Mouse (Mus musculus) neural tube, embryonic 14.5 days (tissue): ENCODE results near the gene Vmn2r22. TPM values are rescaled to one million over a fixed set of nuclear protein-coding genes. Genes with fewer than 3 reads are reported as not detected.
"Not testable (repeated sequence)": the region's sequence is repeated elsewhere in the genome, so short reads cannot be mapped to it uniquely, and the experiment has no call there.

Experiments
- ATAC-seq: fragments of 200-750 bp; cut with Nextera tagmentation; 2 replicates; pipeline ENCODE4 v1.8.0; 2017; ENCODE audit warnings: low read depth, mild to moderate bottlenecking, moderate TSS enrichment, moderate library complexity
- H3K27ac ChIP-seq: fragments of 300-500 bp; sonication (generic); 2 replicates; pipeline ENCODE4 v1.5.1; 2014; ENCODE audit warnings: low read depth, mild to moderate bottlenecking, control low read depth, low read length, moderate library complexity, mixed read lengths
- H3K27me3 ChIP-seq: fragments of 300-500 bp; sonication (generic); 2 replicates; pipeline ENCODE4 v1.6.1; 2014; ENCODE audit warnings: low read length; ENCODE audit not compliant: control insufficient read depth, insufficient read depth
- H3K36me3 ChIP-seq: fragments of 300-500 bp; sonication (generic); 2 replicates; pipeline ENCODE4 v1.6.1; 2014; ENCODE audit warnings: low read length, mixed read lengths; ENCODE audit not compliant: control insufficient read depth, insufficient read depth
- H3K4me1 ChIP-seq: fragments of 300-500 bp; sonication (generic); 2 replicates; pipeline ENCODE4 v1.6.1; 2014; ENCODE audit warnings: low read length; ENCODE audit not compliant: control insufficient read depth, insufficient read depth
- H3K4me2 ChIP-seq: fragments of 300-500 bp; sonication (generic); 2 replicates; pipeline ENCODE4 v1.6.1; 2014; ENCODE audit warnings: mild to moderate bottlenecking, low read depth, low read length, control low read depth
- H3K4me3 ChIP-seq: fragments of 300-500 bp; sonication (generic); 2 replicates; pipeline ENCODE4 v1.5.1; 2014; ENCODE audit warnings: low read depth, low read length, control low read depth, mixed read lengths
- H3K9ac ChIP-seq: fragments of 300-500 bp; sonication (generic); replicated peaks from 2 replicates; pipeline ENCODE4 v1.6.1; 2014; ENCODE audit warnings: low read depth, mild to moderate bottlenecking, control low read depth, low read length, mixed read lengths
- H3K9me3 ChIP-seq: fragments of 300-500 bp; sonication (generic); 2 replicates; pipeline ENCODE4 v1.6.1; 2016; ENCODE audit warnings: low read length; ENCODE audit not compliant: control insufficient read depth
- WGBS: fragments of 180-500 bp; shearing (Covaris S2); extraction: QIAGEN DNeasy Blood & Tissue Kit; methylation state at CpG from one replicate; pipeline ENCODE4 v1.1.7; 2014; 5-methylcytosine and 5-hydroxymethylcytosine counted together
- polyA plus RNA-seq: library from polyadenylated mRNA; unstranded; fragments of >200 nt; fragmentation: Nextera tagmentation; extraction: Ambion mirVana; gene quantifications from 2 replicates; pipeline ENCODE4 v1.2.1, GENCODE M21; 2014

Gene Vmn2r22
- polyA plus RNA-seq, 1 experiment from 2014 or later, result not detected

- not testable (repeated sequence) for H3K4me3 ChIP-seq, H3K4me2 ChIP-seq, H3K9me3 ChIP-seq, H3K27ac ChIP-seq, H3K4me1 ChIP-seq, H3K9ac ChIP-seq, ATAC-seq, H3K36me3 ChIP-seq, H3K27me3 ChIP-seq
- no CpG with 5 or more reads among the region's 2 CpGs for WGBS
Observed at GRCm38 (mm10) chr6:123574698-123575097, 75.8 kb downstream of the Vmn2r22 start.

Other genes with a start within 250 kb of the Vmn2r22 start
- gene Vmn2r20, start 232.6 kb downstream of the Vmn2r22 start, polyA plus RNA-seq, result not detected in 2 replicates
- gene Vmn2r21, start 117.3 kb downstream of the Vmn2r22 start, polyA plus RNA-seq, result not detected in 2 replicates
- gene Vmn2r23, start 51.9 kb upstream of the Vmn2r22 start, polyA plus RNA-seq, result not detected in 2 replicates
- not detected in 2 replicates for gene Vmn2r24, start 128.2 kb upstream of the Vmn2r22 start, polyA plus RNA-seq
- gene Vmn2r25, start 202.7 kb upstream of the Vmn2r22 start, polyA plus RNA-seq, result not detected in 2 replicates